Mouse (Mus musculus) frontal cortex, adult (tissue): Measurements from ENCODE around the gene Pde2a.

Experiments
- ATAC-seq: cut with Nextera tagmentation; 2 replicates; pipeline ENCODE4 v1.9.2; 2017; ENCODE audit warnings: mild to moderate bottlenecking, moderate library complexity, mixed read lengths; ENCODE audit not compliant: low TSS enrichment

Gene Pde2a

GRCm38 (mm10) chr7:101453725-101454124, 32.2 kb downstream of the Pde2a start:
- no peak for ATAC-seq

- no peak for ATAC-seq
These were observed 33.0 kb downstream of the Pde2a start for GRCm38 (mm10) chr7:101454479-101454878.

GRCm38 (mm10) chr7:101455141-101455540, 33.6 kb downstream of the Pde2a start:
- no peak for ATAC-seq

GRCm38 (mm10) chr7:101456318-101456717, 34.8 kb downstream of the Pde2a start:
- ATAC-seq = no peak

- no peak for ATAC-seq
These were observed 35.3 kb downstream of the Pde2a start for GRCm38 (mm10) chr7:101456789-101457188.

DNA sequence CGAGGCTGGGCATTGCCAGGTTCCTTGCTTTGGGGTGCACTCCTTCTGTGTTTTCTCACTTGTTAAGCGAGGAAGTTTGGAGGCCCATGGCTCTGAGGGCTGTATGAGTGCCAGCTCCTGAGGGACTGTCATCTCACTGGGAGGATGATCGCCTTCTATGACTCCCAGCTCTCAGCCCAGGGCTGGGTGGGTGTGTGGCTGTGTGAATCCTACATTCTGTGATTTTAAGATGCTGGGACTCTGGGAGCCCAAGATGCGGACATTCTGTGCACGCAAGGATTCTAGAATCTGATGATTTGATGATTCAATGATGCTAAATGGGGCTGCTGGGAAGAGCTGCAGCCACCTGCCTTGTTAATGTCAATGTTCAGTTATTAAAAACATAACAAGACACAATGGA, 35.8 kb downstream of the Pde2a start:
- peak; percentile 36 for ATAC-seq

DNA sequence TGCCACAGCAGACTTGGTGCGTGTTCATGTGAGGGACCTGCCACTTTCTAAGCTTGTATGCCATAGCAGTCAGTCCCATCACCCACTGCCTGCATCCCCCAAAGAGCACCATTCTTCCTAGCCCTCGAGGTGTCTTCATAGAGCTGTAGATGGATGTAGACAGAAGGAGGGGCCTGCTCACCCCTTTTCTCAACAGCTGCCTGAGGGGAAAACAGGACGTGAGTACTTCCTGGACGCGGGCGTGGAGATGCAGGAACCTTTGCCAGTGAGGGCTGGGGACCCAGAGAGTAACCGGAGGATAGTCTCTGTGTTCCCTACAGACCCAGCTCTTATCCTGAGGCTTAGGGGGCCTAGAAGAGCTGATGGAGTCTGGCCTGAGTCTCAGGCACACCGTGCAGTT, 36.3 kb downstream of the Pde2a start:
- no peak for ATAC-seq

- ATAC-seq = no peak
These were observed 36.8 kb downstream of the Pde2a start for GRCm38 (mm10) chr7:101458278-101458781.

DNA sequence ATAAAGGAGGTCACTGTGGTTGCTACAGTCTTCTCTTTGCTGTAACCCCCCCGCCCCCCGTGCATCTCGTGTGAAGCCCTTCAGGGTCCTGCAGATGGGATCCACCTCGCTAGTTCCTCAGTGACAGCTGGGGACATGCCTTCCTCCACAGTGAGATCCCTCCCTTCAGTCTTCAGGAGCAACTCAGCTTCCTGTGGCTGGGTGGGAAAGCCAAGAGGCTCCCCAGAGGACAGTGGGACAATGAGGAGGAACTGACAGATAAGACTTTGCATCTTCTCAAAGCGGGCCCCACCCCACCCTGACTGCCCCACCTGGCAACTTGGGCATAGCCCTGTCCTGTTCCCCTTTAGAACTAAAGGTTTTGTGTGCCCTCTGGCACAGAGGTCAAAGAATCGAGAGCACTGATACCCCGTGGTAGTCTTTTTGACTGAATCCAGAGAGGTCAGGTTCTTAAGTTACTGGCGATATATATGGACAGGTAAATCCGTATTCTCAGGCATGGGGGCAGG, 37.9 kb downstream of the Pde2a start:
- ATAC-seq = no peak

DNA sequence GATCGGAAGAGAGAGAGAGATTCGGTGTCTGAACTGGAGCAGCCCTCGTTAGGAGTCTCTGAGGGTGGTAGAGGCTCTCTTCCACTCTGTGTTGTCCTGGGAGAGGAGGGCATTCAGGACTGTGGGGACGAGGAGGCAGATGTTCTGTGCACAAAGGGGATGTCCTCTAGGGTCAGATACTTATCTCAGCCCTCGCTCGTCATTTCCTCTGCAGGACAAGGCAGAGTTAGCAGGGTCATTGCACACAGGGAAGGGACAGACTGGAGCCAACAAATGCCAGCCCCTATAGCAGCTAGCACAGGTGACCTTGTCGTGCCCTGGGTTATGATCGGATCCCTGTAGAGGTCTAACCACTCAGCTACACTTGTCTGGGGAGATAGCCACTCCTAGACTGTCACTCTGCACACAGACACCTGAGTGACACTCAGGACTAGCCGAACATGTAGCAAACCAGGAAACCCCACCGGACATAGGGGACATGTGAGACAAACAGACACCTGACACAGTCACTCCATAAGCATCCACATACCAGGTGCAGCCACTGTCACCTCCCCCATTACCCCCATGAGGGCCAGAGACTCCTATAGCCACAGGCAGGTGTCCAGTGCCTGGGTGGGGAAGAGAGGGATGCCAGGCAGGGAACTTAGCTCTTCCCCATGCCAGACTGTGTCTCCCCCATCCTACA, 38.6 kb downstream of the Pde2a start:
- no peak for ATAC-seq

- no peak for ATAC-seq
These were observed 39.1 kb downstream of the Pde2a start for GRCm38 (mm10) chr7:101460608-101460957.

GRCm38 (mm10) chr7:101461571-101461970, 40.1 kb downstream of the Pde2a start:
- ATAC-seq = no peak

- ATAC-seq = peak; percentile 10; the same call in 1 of the 2 replicates
These were observed 41.0 kb downstream of the Pde2a start for GRCm38 (mm10) chr7:101462327-101463068.

GRCm38 (mm10) chr7:101463665-101464271, 42.3 kb downstream of the Pde2a start:
- no peak for ATAC-seq

GRCm38 (mm10) chr7:101464927-101465326, 43.4 kb downstream of the Pde2a start:
- ATAC-seq = no peak

DNA sequence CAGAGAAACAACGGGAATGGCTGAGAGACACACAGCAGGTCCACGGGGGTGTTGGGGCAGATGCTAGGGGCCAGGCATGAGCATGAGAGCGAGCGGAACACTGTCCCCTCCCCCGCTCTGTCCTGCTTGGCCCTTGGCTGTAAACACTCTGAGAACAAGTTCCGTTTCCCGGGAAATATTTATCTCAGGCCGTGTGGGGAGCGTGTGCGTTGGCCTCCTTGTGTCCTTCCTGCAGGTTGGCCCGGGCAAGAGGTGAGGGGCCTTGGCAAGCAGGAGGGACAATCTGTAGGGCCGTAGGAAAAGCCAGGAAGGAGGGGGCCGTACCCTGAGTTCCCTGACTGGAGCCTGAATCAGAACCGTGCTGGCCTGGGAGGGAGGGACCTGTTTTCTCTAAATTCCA, 43.9 kb downstream of the Pde2a start:
- no peak for ATAC-seq

- no peak for ATAC-seq
These were observed 44.5 kb downstream of the Pde2a start for GRCm38 (mm10) chr7:101465850-101466580.

GRCm38 (mm10) chr7:101466581-101467081, 45.1 kb downstream of the Pde2a start:
- peak; percentile 39 for ATAC-seq

DNA sequence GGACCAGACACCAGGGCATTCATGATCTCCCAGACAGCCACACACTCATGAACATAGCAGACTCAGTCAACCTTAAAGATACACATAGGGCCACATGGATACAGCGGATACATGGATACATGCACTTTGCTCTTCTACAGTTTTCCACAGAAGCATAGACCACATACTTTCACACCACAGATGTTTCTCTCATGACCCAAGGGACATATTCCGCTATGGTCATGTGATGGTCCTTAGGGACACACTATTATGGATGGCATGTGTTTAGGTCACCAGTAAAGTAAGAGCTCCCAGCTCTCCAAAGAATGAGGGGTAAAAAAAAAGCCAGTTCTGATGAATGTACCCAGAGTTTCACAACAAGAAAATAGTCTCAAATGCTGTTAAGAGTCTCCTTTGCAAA, 49.9 kb downstream of the Pde2a start:
- no peak for ATAC-seq

GRCm38 (mm10) chr7:101471968-101472480, 50.5 kb downstream of the Pde2a start:
- no peak for ATAC-seq
